Mouse (Mus musculus) neural tube, embryonic 14.5 days (tissue): ENCODE data around the gene Olfm1. TPM values are rescaled to one million over a fixed set of nuclear protein-coding genes. Genes with fewer than 3 reads are reported as not detected.

Experiments used
- ATAC-seq: fragments of 200-750 bp; cut with Nextera tagmentation; 2 replicates; pipeline ENCODE4 v1.8.0; 2017; ENCODE audit warnings: low read depth, mild to moderate bottlenecking, moderate TSS enrichment, moderate library complexity
- H3K27ac ChIP-seq: fragments of 300-500 bp; sonication (generic); 2 replicates; pipeline ENCODE4 v1.5.1; 2014; ENCODE audit warnings: low read depth, mild to moderate bottlenecking, control low read depth, low read length, moderate library complexity, mixed read lengths
- H3K27me3 ChIP-seq: fragments of 300-500 bp; sonication (generic); 2 replicates; pipeline ENCODE4 v1.6.1; 2014; ENCODE audit warnings: low read length; ENCODE audit not compliant: control insufficient read depth, insufficient read depth
- H3K36me3 ChIP-seq: fragments of 300-500 bp; sonication (generic); 2 replicates; pipeline ENCODE4 v1.6.1; 2014; ENCODE audit warnings: low read length, mixed read lengths; ENCODE audit not compliant: control insufficient read depth, insufficient read depth
- H3K4me1 ChIP-seq: fragments of 300-500 bp; sonication (generic); 2 replicates; pipeline ENCODE4 v1.6.1; 2014; ENCODE audit warnings: low read length; ENCODE audit not compliant: control insufficient read depth, insufficient read depth
- H3K4me2 ChIP-seq: fragments of 300-500 bp; sonication (generic); 2 replicates; pipeline ENCODE4 v1.6.1; 2014; ENCODE audit warnings: mild to moderate bottlenecking, low read depth, low read length, control low read depth
- H3K4me3 ChIP-seq: fragments of 300-500 bp; sonication (generic); 2 replicates; pipeline ENCODE4 v1.5.1; 2014; ENCODE audit warnings: low read depth, low read length, control low read depth, mixed read lengths
- H3K9ac ChIP-seq: fragments of 300-500 bp; sonication (generic); replicated peaks from 2 replicates; pipeline ENCODE4 v1.6.1; 2014; ENCODE audit warnings: low read depth, mild to moderate bottlenecking, control low read depth, low read length, mixed read lengths
- H3K9me3 ChIP-seq: fragments of 300-500 bp; sonication (generic); 2 replicates; pipeline ENCODE4 v1.6.1; 2016; ENCODE audit warnings: low read length; ENCODE audit not compliant: control insufficient read depth
- WGBS: fragments of 180-500 bp; shearing (Covaris S2); extraction: QIAGEN DNeasy Blood & Tissue Kit; methylation state at CpG from one replicate; pipeline ENCODE4 v1.1.7; 2014; 5-methylcytosine and 5-hydroxymethylcytosine counted together
- polyA plus RNA-seq: library from polyadenylated mRNA; unstranded; fragments of >200 nt; fragmentation: Nextera tagmentation; extraction: Ambion mirVana; gene quantifications from 2 replicates; pipeline ENCODE4 v1.2.1, GENCODE M21; 2014

Gene Olfm1
- polyA plus RNA-seq = 356 and 369 TPM in 2 replicates

DNA sequence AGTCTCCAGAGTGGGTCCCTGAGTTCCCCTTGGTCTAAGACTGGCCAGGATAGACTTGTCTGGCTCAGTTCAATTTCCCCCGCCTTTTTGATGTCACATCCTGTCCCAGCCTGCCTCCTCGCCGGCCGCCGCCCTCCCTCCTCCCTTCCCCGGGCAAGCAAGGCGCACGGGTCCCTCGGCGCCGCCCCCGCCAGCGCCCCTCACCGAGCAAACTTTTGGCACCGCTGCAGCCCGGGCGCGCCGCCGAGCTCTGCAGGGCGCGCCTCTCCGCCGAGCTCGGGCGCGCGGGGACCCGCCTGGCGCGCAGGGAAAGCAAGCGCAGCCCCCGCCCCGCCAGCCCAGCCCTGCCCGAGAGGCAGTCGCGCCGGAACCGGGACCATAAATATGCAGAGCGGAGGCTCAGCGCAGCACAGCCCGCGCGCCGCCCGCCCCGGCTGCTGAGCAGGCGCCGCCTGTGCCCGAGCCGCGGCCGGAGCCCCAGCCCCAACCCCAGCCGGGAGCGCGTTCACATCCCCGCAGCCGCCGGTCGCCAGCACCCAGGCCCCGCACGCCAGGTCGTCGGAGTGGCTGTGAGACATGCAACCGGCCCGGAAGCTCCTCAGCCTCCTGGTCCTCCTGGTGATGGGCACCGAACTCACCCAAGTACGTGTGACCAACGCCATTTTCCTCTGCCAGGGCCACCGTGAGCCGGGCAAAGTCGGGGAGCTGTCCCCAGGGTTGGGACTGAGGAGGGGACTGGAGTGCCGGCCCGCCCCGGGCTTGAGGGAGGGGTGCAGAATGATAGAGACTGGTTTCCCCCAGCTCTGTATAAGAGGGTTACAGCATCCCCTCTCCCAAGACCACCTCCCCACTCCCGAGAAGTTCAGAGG is at the start of gene Olfm1:
Gene Olfm1, plus strand, starts transcription at position 172 of the 869 bp plus-strand sequence.
- Histone ChIP-seq H3K36me3 (no peaks in the 10 kb centered on the region), H3K9ac (peak within 1 kb of the TSS; percentile 88), H3K4me3 (peak within 1 kb of the TSS; percentile 78), H3K9me3 (no peaks in the 10 kb centered on the region), H3K4me2 (peak within 1 kb of the TSS; percentile 78), H3K4me1 (peaks cover 29% of the 10 kb centered on the region), H3K27me3 (no peaks in the 10 kb centered on the region), H3K27ac (peak within 1 kb of the TSS; percentile 89)
- peak; percentile 84 for ATAC-seq
- WGBS = under 1% methylated on average over 67 of the region's 76 CpGs

DNA sequence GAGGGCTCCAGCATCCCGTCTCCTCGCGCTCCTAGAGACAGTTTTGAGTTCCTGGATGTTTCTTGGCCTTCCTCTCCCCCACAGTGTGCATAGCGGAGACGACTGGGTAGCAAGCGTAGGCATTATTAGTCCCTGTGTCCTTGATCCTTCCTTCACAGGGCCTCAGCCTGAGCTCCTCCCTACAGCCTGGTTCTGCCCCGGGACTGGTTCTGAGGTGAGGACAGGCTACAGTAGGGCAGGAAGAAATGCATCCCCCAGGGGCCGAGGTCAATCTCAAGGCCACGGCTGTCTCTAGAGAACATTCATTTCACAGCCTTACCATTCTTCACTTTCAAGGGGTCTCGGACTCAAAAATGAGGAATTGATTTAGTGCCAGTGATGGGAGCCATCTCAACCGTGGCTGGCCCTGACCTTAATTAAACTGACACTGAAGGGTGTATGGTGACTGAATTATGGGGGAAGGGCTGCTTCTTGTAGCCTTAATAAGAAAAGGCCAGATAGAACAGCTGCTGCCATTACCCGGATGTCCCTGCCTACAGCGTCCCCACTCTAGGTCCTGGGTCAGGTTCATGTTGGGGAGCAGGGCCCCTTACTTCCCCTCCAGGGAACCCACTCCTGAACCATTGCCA is 49.3 kb upstream of the Olfm1 start:
- no peaks in the 10 kb centered on the region for H3K27me3 ChIP-seq
- H3K4me1 ChIP-seq = peaks cover 6% of the 10 kb centered on the region; the same call in 1 of the 2 replicates
- 59% methylated on average over 13 of the region's 13 CpGs for WGBS

DNA sequence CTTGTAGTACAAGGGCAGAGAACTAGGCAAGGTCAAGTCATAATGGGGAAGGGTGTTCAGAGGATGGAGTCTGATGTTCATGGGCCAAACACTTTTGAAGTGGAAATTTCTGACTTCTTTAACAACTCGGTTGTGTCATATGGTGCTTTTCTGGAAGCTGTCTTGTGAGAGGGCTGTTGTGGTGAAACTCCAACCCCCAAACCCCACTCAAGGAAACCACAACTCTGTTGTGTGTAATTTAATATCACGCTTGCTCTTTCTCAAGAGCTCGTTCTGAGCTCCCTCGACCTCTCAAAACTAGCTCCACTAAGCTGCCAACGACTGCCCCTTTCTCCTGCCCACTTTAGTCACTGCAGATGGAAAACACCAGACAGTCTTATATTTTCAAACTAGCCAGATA is 47.1 kb upstream of the Olfm1 start:
- 92% methylated on average over 5 of the region's 5 CpGs for WGBS
- H3K4me3 ChIP-seq = no peak overlapping the region
- H3K4me1 ChIP-seq = peaks cover 9% of the 10 kb centered on the region; the same call in 1 of the 2 replicates
- no peaks in the 10 kb centered on the region for H3K36me3 ChIP-seq
- no peaks in the 10 kb centered on the region for H3K27me3 ChIP-seq
- no peak overlapping the region for H3K9ac ChIP-seq
- no peak for ATAC-seq
- no peak overlapping the region for H3K4me2 ChIP-seq
- H3K27ac ChIP-seq = no peak overlapping the region
- H3K9me3 ChIP-seq = no peaks in the 10 kb centered on the region

More for the DNA sequence above, 49.3 kb upstream of the Olfm1 start:
- Histone ChIP-seq H3K27ac (no peak overlapping the region), H3K9ac (no peak overlapping the region), H3K4me3 (no peak overlapping the region), H3K4me2 (no peak overlapping the region), H3K9me3 (no peaks in the 10 kb centered on the region), H3K36me3 (no peaks in the 10 kb centered on the region)
- ATAC-seq = no peak

DNA sequence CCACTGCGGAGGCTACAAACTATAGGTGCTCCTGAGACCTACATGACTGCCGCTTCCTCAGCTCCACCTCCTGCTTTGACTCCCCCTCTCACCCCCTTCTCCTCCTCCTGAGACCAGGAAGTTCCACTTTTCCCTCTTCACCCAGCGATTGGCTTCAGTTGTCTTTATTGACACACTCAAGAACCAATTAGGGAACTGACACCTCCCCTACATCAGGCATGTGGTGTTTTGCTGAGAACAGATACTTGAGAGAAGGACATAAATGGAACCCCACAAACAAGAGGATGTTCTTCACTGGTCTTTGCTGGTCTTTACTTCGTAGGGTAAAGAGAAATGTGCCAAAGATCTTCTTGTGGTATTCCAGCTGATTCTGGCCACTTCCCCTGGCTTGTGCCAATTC is 46.6 kb upstream of the Olfm1 start:
- Histone ChIP-seq H3K9ac (no peak overlapping the region), H3K27ac (no peak overlapping the region)

DNA sequence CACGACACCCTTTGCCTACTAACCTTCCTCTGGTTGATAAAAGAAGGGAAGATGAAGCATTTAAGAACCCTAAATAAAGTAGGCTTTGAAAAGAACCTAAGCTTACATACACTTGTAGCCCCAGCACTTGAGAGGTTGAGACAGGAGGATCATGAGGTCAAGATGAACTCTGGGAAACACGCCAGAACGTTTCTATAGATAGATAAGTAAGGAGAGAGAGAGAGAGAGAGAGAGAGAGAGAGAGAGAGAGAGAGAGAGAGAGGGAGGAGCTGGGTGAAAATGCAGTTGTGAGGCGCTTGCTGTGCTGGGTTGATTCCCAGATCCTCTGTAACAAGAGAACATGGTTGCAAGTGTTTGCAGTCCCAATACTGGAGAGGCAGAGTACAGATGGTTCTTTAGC is 46.1 kb upstream of the Olfm1 start:
- Histone ChIP-seq H3K27me3 (no peaks in the 10 kb centered on the region), H3K27ac (no peak overlapping the region), H3K36me3 (no peaks in the 10 kb centered on the region), H3K9ac (no peak overlapping the region), H3K4me2 (no peak overlapping the region), H3K4me3 (no peak overlapping the region), H3K4me1 (peaks cover 8% of the 10 kb centered on the region; the same call in 1 of the 2 replicates), H3K9me3 (no peaks in the 10 kb centered on the region)
- WGBS = 87% methylated on average over 4 of the region's 4 CpGs
- no peak for ATAC-seq

More for the DNA sequence above, 46.6 kb upstream of the Olfm1 start:
- no peaks in the 10 kb centered on the region for H3K36me3 ChIP-seq
- H3K27me3 ChIP-seq = no peaks in the 10 kb centered on the region
- H3K4me2 ChIP-seq = no peak overlapping the region
- H3K4me1 ChIP-seq = peaks cover 10% of the 10 kb centered on the region; the same call in 1 of the 2 replicates
- H3K9me3 ChIP-seq = no peaks in the 10 kb centered on the region
- no peak for ATAC-seq
- no peak overlapping the region for H3K4me3 ChIP-seq
- WGBS = 76% methylated on average over 4 of the region's 4 CpGs

DNA sequence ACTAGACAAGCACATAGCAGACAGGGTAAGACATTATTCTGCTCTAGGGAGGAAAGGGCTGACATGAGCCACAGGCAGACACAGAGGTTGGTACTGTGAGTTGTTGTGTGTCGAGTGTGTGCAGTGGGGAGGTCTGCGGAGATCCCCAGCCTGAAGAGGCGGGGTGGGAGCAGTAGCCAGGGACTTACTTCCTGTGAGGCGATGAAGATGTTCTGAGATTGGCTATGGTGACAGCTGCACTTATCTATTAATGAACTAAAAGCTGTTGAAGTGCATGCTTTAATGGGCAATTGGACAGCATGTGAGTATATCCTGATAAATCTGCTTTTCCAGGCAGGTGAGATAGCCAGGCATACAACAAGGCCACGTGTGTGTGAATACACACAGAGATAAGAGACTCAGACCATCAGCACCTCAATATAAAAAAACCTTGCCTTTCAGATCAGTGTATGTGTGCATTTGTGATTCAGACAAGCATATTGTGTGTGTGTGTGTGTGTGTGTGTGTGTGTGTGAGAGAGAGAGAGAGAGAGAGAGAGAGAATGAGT is 45.5 kb upstream of the Olfm1 start:
- peaks cover 4% of the 10 kb centered on the region; the same call in 1 of the 2 replicates for H3K4me1 ChIP-seq
- H3K9ac ChIP-seq = no peak overlapping the region
- H3K4me2 ChIP-seq = no peak overlapping the region
- H3K4me3 ChIP-seq = no peak overlapping the region
- no peaks in the 10 kb centered on the region for H3K27me3 ChIP-seq
- no peak overlapping the region for H3K27ac ChIP-seq
- no peaks in the 10 kb centered on the region for H3K36me3 ChIP-seq
- no peak for ATAC-seq
- H3K9me3 ChIP-seq = no peaks in the 10 kb centered on the region
- WGBS = 87% methylated on average over 5 of the region's 5 CpGs

DNA sequence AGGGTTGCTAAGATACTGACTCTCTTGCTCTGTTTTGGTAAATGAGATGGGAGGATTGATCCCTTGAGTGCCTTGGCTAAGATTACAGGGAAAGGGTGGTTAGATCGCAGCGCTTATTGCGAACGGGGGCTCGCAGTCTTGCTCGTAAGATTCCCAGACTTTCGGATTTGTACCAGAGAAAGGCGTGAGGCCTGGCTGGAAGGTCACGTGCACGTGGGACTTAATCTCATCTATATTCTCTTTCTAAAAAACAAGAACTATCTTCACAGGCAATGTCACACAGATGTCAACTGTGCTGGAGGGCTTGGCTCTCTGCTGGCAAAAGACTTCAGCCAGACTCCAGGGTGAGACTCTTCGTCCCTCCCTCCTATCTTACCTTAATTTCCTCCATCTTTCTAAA is 43.1 kb upstream of the Olfm1 start:
- Histone ChIP-seq H3K9ac (no peak overlapping the region), H3K4me1 (peaks cover 4% of the 10 kb centered on the region; the same call in 1 of the 2 replicates), H3K36me3 (no peaks in the 10 kb centered on the region), H3K9me3 (no peaks in the 10 kb centered on the region), H3K27me3 (no peaks in the 10 kb centered on the region), H3K4me3 (no peak overlapping the region), H3K27ac (no peak overlapping the region), H3K4me2 (no peak overlapping the region)
- 70% methylated on average over 11 of the region's 11 CpGs for WGBS
- ATAC-seq = no peak

DNA sequence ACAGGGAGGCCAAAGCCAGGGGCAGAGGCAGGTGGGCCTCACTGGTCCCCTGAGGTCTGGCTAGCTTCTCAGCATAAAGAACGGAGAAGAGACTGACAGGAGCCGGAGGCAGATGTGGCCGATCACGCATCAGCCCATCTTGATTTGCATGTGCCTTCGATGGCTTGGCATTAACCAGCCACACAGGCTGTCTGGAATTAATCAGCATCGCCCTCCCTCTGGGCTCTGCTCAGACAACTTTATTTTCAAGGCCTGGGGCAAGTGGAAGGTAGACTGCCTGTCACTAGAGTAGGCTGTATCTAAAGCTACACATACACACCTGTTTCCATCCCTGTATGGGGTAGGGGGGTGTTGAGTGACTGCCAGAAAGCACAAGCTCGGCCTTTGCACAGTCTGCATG is 32.2 kb upstream of the Olfm1 start:
- no peak overlapping the region for H3K27ac ChIP-seq
- 47% methylated on average over 7 of the region's 7 CpGs for WGBS
- no peaks in the 10 kb centered on the region for H3K27me3 ChIP-seq
- no peaks in the 10 kb centered on the region for H3K36me3 ChIP-seq
- ATAC-seq = no peak
- H3K4me1 ChIP-seq = no peaks in the 10 kb centered on the region
- H3K4me2 ChIP-seq = no peak overlapping the region
- no peak overlapping the region for H3K4me3 ChIP-seq
- no peaks in the 10 kb centered on the region for H3K9me3 ChIP-seq
- no peak overlapping the region for H3K9ac ChIP-seq

DNA sequence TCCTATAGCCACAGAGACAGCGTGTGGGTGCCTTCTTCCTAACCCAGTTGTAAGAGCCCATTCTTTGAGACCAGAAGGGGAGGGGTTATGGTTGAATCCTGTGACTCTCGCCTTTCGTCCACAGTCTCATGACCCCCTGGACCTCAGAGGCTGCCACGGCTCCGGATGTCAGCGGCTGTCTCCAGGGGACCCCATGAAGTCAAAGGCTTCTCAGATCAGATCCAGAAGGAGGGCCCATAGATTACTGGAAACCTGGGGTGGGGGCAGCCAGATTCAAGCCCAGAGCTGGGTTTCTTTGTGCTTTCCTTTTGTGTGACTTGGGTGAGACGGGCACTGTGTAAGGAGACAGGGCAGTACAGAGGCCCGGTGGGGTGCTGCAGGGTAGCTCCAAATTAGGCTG is 27.2 kb upstream of the Olfm1 start:
- H3K36me3 ChIP-seq = no peaks in the 10 kb centered on the region
- H3K9ac ChIP-seq = no peak overlapping the region
- no peaks in the 10 kb centered on the region for H3K4me1 ChIP-seq
- 63% methylated on average over 8 of the region's 8 CpGs for WGBS
- no peaks in the 10 kb centered on the region for H3K27me3 ChIP-seq
- H3K4me2 ChIP-seq = no peak overlapping the region
- H3K4me3 ChIP-seq = no peak overlapping the region
- no peak overlapping the region for H3K27ac ChIP-seq
- no peaks in the 10 kb centered on the region for H3K9me3 ChIP-seq
- no peak for ATAC-seq
